Mouse (Mus musculus) brain, embryonic 14.5 days (tissue): ENCODE results near the gene Tmed9.

Experiments used
- CTCF ChIP-seq: fragments of 200-500 bp; IDR thresholded peaks from 2 replicates; pipeline ENCODE4 v1.5.1; 2012; ENCODE audit warnings: inconsistent platforms, mild to moderate bottlenecking, moderate library complexity, borderline replicate concordance; ENCODE audit not compliant: insufficient read depth, insufficient read length; ENCODE audit errors: extremely low read depth
- POLR2A ChIP-seq: fragments of 200-500 bp; IDR thresholded peaks from 2 replicates; pipeline ENCODE4 v1.6.1; 2012; ENCODE audit warnings: mild to moderate bottlenecking, inconsistent platforms, borderline replicate concordance; ENCODE audit not compliant: poor library complexity, insufficient read depth, insufficient read length, severe bottlenecking; ENCODE audit errors: extremely low read depth

DNA sequence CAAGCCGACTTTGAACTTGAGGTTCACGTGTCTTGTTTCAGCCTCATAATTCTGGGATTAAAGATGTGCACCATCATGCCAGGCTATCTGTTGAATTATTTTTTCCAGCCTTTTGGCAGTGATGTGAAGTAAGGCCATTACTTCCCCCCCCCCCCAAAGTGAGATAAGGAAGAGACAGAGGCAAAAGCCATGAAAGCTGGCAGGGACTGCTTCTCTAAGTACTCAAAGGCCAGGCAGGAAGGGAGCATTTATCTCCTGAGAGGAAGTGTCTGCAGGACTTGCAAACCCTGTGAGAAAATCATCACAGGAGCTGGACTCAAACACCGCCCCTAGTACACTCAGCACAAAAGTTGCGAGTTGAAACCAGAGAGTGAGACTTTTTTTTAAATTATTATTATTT is 45.8 kb downstream of the Tmed9 start:
- TF ChIP-seq CTCF (no peak), POLR2A (no peak)
